Mouse (Mus musculus) small intestine, adult 2 months (tissue): ENCODE data around the gene Nsg2. TPM values are rescaled to one million over a fixed set of nuclear protein-coding genes. Genes with fewer than 3 reads are reported as not detected.
"Not testable (repeated sequence)": the region's sequence is repeated elsewhere in the genome, so short reads cannot be mapped to it uniquely, and the experiment has no call there.

Source experiments
- H3K27ac ChIP-seq: fragments of 200-500 bp; 2 replicates; pipeline ENCODE4 v1.5.1; 2012; ENCODE audit warnings: low read depth, low read length, control low read depth, inconsistent platforms; ENCODE audit not compliant: insufficient read depth
- H3K27me3 ChIP-seq: fragments of 200-500 bp; 2 replicates; pipeline ENCODE4 v1.6.1; 2012; ENCODE audit warnings: mild to moderate bottlenecking, moderate library complexity, low read length, inconsistent platforms; ENCODE audit not compliant: control insufficient read depth, insufficient read depth
- H3K36me3 ChIP-seq: fragments of 200-500 bp; 2 replicates; pipeline ENCODE4 v1.6.1; 2012; ENCODE audit warnings: mild to moderate bottlenecking, low read length, control low read depth, inconsistent platforms; ENCODE audit not compliant: control insufficient read depth, insufficient read depth
- H3K4me1 ChIP-seq: fragments of 200-500 bp; 2 replicates; pipeline ENCODE4 v1.6.1; 2012; ENCODE audit warnings: low read length, inconsistent platforms, mixed read lengths; ENCODE audit not compliant: control insufficient read depth, insufficient read depth, insufficient read length
- H3K4me3 ChIP-seq: fragments of 200-500 bp; 2 replicates; pipeline ENCODE4 v1.5.1; 2012; ENCODE audit warnings: low read depth, mild to moderate bottlenecking, control low read depth, inconsistent platforms, low read length, moderate library complexity
- CTCF ChIP-seq: fragments of 200-500 bp; IDR thresholded peaks from 2 replicates; pipeline ENCODE4 v1.5.1; 2012; ENCODE audit warnings: low read depth, mild to moderate bottlenecking, control low read depth, inconsistent platforms, low read length, moderate library complexity, mixed read lengths; ENCODE audit not compliant: insufficient replicate concordance, insufficient read length; ENCODE audit errors: extremely low read depth
- POLR2A ChIP-seq: fragments of 200-500 bp; IDR thresholded peaks from 2 replicates; pipeline ENCODE4 v1.6.1; 2012; ENCODE audit warnings: low read depth, mild to moderate bottlenecking, control low read depth, inconsistent platforms, low read length, moderate library complexity
- WGBS: fragments of 180-500 bp; shearing (Covaris S2); methylation state at CpG from one replicate; pipeline ENCODE4 v1.1.7; 2018; 5-methylcytosine and 5-hydroxymethylcytosine counted together
- polyA plus RNA-seq: library from polyadenylated mRNA; depleted of rRNA; stranded (reverse); fragments of >200 nt; gene quantifications from 2 replicates; pipeline ENCODE4 v1.2.3, GENCODE M21; 2012

The Nsg2 gene
- polyA plus RNA-seq, 1 experiment = 1.8 TPM

- TF ChIP-seq CTCF = no peak
- TF ChIP-seq POLR2A = no peak
- 53% methylated on average over 5 of the region's 5 CpGs for WGBS
Observed at GRCm38 (mm10) chr11:31976137-31976536, 24.1 kb upstream of the Nsg2 start.

DNA sequence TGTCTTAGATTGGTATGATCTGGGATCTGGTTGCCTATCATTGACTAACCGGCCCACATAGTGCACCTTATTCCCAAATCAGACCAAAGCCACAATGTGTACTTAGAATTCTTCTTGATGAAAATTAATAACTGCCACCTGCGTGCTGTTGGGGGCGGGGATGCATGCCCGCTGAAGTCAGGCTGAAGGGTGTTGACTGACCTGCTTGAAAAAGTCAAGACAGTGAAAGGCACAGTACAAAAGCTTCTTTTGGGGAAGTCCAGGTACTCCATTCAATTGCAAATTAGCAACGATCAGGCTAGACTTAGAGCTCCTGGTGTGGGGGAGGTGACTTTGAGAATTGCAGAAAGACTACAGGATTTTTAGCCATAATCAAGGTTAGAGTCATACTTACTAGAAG lies 20.2 kb upstream of the Nsg2 start:
- H3K4me3 ChIP-seq, H3K36me3 ChIP-seq, H3K27me3 ChIP-seq, H3K27ac ChIP-seq, H3K4me1 ChIP-seq: not testable (repeated sequence)
- 94% methylated on average over 5 of the region's 5 CpGs for WGBS

More at GRCm38 (mm10) chr11:31976137-31976536, 24.1 kb upstream of the Nsg2 start:
- no peaks in the 10 kb centered on the region for H3K36me3 ChIP-seq
- no peaks in the 10 kb centered on the region for H3K27me3 ChIP-seq
- H3K4me1 ChIP-seq = no peaks in the 10 kb centered on the region
- H3K4me3 ChIP-seq = no peak overlapping the region
- no peak overlapping the region for H3K27ac ChIP-seq

- H3K36me3 ChIP-seq = no peaks in the 10 kb centered on the region
- TF ChIP-seq CTCF (no peak), POLR2A (no peak)
- H3K4me1 ChIP-seq = no peaks in the 10 kb centered on the region
- 85% methylated on average over 7 of the region's 7 CpGs for WGBS
- no peak overlapping the region for H3K27ac ChIP-seq
- no peaks in the 10 kb centered on the region for H3K27me3 ChIP-seq
- no peak overlapping the region for H3K4me3 ChIP-seq
Observed at GRCm38 (mm10) chr11:31981830-31982229, 18.4 kb upstream of the Nsg2 start.

- H3K4me1 ChIP-seq, H3K36me3 ChIP-seq, H3K4me3 ChIP-seq, H3K27me3 ChIP-seq, H3K27ac ChIP-seq: not testable (repeated sequence)
- WGBS = 84% methylated on average over 13 of the region's 13 CpGs
Observed at GRCm38 (mm10) chr11:31982247-31982943, 17.9 kb upstream of the Nsg2 start.

DNA sequence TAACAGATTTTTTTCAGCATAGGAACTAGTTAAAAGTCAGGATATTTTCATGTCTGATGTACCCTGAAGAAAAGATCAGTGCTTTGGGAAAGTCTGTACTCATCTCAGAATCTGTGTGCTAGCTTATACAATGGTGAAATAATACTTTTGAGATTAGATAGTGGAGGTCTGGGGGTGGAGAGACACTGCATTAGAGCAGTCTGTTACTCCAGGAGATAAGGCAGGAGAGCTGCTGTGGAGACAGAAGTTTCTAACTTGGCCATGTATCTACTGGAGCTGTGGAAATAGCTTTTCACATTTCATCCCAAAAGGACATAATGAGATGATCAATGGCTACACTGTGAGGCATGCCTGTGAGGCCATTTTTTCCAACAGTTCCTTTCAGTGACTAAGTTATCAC lies 17.0 kb upstream of the Nsg2 start:
- TF ChIP-seq CTCF (no peak), POLR2A (no peak)
- Histone ChIP-seq H3K27me3 (no peaks in the 10 kb centered on the region), H3K4me1 (no peaks in the 10 kb centered on the region), H3K27ac (no peak overlapping the region), H3K4me3 (no peak overlapping the region), H3K36me3 (no peaks in the 10 kb centered on the region)

- no peaks in the 10 kb centered on the region for H3K36me3 ChIP-seq
- no peaks in the 10 kb centered on the region for H3K4me1 ChIP-seq
- no peak overlapping the region for H3K4me3 ChIP-seq
- no peaks in the 10 kb centered on the region for H3K27me3 ChIP-seq
- TF ChIP-seq CTCF (no peak), POLR2A (no peak)
- WGBS = 48% methylated on average over 2 of the region's 2 CpGs
- no peak overlapping the region for H3K27ac ChIP-seq
Observed at GRCm38 (mm10) chr11:31984786-31985185, 15.5 kb upstream of the Nsg2 start.

DNA sequence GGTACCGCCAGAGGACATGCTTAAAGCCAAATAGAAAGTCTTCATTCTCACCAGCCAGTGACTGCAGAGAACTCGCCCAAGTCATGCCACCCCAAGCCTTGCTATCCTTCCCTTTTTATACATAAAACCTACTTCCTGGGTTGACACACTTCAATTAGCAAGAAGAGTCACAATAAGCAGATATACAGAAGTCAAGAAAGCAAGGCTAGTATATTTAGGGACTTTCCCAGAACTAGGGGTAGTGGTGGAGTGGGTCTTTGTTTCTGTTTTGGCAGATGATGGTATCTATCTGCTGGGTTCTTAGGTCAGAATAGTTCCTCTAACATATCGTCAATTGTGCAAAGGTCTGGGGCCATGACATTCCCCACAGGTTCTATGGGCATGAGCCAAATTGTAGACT lies 7.7 kb upstream of the Nsg2 start:
- no peak for TF ChIP-seq CTCF
- TF ChIP-seq POLR2A = no peak
- Histone ChIP-seq H3K4me3 (no peak overlapping the region), H3K36me3 (no peaks in the 10 kb centered on the region), H3K4me1 (no peaks in the 10 kb centered on the region), H3K27me3 (no peaks in the 10 kb centered on the region), H3K27ac (no peak overlapping the region)
- WGBS = 80% methylated on average over 3 of the region's 3 CpGs

DNA sequence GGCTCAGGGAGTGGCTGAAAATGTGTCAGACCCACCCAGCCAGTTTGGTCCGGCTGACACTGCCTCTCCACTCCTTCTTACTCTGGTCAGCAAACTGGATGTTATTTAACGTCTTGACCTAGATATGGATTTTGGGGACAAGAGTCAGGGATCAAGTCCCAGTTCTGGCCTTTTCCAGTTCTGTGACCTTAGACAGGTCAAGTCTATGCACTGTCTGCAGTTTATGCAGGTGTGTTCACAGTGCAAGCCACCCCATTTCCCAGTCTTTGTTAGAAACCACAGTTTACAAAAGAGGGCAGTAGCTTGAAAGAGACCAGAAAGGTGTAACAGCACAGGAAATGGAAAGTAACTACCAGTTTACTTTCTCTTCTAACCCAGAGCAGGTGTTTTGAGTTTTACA lies 547 bp upstream of the Nsg2 start:
- H3K27ac ChIP-seq = no peak overlapping the region
- 30% methylated on average over 2 of the region's 2 CpGs for WGBS
- no peak overlapping the region for H3K4me3 ChIP-seq
- TF ChIP-seq CTCF (no peak), POLR2A (no peak)
- no peaks in the 10 kb centered on the region for H3K36me3 ChIP-seq
- peaks cover 10% of the 10 kb centered on the region; the same call in 1 of the 2 replicates for H3K27me3 ChIP-seq
- no peaks in the 10 kb centered on the region for H3K4me1 ChIP-seq
